Mouse (Mus musculus) embryonic fibroblast, embryonic 13.5 days (primary cell): ENCODE results near the gene Notch3.

Source experiments
- CTCF ChIP-seq: IDR thresholded peaks from 2 replicates; pipeline ENCODE4 v1.5.1; 2011; ENCODE audit warnings: mild to moderate bottlenecking, control low read depth, low read length, moderate library complexity, borderline replicate concordance; ENCODE audit not compliant: insufficient read depth
- POLR2A ChIP-seq: IDR thresholded peaks from 2 replicates; pipeline ENCODE4 v1.6.1; 2011; ENCODE audit warnings: low read depth, mild to moderate bottlenecking, control low read depth, low read length, moderate library complexity

GRCm38 (mm10) chr17:32201086-32201485, 34.4 kb upstream of the Notch3 start:
- TF ChIP-seq POLR2A (no peak), CTCF (no peak)
